Mouse (Mus musculus) retina, adult 2 months (tissue): Measurements from ENCODE around the gene Olfr905.

Experiments
- DNase-seq: peaks from one replicate; pipeline ENCODE4 v3.0.0-alpha.2; 2012; ENCODE audit warnings: low read depth, low spot score

Gene Olfr905

DNA sequence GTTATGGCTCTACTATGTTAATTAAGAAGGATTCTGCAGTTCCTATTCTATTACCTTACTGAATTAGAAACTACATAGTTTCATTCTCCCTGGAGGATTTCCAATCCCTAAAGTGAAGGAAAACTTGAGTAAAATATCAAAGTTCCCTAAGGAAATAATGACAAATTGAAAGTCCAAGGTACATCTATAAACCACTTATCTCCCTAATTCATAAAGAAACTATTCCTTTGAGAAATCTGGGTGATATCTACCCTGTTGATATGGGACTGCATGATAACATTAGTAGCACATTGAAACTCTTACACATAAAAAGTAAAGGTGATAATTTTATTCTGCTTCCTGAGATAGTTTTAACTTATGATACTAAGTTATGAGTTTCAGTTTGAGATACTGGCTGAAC lies at the start of gene Olfr905:
Gene Olfr905, plus strand, starts transcription at position 301 of the 400 bp plus-strand sequence.
- no peak for DNase-seq

DNA sequence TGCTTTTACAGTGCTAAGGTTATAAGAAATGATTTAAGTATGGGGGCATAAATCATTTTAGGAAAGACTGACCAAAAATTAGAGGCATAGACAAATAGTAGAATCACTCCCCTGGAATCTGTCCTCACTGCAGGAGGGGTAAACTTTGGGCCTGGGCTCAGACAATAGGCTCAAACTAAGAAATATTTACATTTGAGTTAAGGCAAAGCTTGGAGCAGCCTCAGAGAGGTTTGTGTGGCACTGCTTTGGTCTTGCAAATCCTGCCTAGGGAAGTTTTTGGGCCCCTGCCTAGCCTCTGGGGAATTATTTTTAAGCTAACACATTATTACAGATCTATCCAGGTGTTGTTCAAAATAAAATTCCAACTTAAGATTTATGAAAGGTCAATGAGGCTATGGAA lies 47.1 kb upstream of the Olfr905 start:
- DNase-seq: no peak

DNA sequence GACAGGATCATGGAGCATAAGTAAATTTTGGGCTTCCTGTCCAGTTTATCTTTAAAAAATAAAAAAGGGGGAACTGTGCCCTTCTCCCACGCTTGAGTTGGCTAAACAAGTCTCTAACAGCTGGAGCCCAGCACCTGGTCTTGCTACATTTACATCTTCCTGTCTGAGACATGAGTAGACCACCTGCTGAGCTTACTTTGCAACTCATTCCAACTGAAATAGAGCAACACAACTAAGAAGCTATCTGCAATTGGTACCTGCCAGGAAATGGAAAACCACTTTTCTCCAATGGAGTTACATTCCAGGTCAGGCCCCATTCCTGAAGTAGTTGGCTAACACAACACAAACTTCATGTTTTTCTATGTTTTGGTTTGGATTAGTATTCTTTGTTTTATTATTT lies 43.9 kb upstream of the Olfr905 start:
- no peak for DNase-seq

DNA sequence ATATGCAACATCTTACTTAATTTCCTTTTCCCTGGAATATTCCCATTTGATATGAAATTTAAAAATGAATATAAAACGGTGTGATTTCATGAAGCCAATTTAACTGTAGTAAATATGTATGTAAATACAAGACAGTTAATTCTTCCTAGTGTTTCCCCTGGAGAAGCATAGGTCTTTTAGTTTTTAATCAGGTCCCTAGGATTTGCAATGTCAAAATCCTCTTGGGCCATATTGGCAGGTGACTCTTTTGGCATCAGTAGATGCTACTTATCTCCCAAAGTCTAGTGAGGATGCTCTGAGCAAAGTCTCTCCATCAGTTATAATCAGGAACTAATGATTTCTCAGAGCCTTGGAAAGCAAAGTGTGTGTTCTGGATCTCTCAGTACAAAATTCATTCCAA lies 41.8 kb upstream of the Olfr905 start, which contains the start of gene Olfr901:
Gene Olfr901, plus strand, starts transcription at position 301 of the 400 bp plus-strand sequence.
- DNase-seq: no peak

DNA sequence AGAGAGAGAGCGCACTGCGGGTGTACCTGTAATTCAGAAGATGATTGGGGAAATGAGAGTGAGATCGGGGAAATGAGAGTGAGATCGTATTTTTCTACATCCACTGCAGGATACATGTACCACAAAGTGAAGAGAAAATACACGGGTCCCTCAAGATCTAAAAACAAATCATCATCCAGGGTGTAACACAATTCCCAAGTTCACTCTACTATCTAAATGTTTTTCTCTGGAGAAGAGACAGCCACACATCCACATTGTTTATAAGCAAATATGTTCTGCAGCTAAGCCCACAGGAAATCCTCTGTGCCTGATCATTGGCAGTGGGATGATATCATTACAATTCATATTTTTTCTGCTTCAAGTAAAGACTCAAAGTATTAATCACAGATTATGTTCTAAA lies 23.6 kb upstream of the Olfr905 start, which contains the start of gene Olfr902:
Gene Olfr902, plus strand, starts transcription at position 301 of the 400 bp plus-strand sequence.
- DNase-seq: no peak

DNA sequence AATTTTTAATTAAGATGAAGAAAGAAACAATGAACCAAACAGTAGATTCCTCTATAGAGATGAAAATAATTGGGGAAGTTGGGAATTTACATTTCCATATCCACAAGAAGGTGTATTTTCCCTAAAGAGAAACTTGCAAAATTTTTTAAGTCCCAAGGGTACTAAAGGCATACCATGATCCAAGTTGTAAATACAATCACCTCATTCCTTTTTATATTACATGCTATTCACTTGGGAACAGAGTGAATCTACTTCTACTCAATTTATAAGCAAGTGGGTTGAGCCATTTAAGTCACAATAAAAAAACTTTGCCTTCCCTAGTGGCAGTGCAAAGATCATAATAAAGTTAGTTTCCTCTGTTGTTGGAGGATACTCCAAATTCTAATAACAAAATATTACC lies 8.1 kb upstream of the Olfr905 start, which contains the start of gene Olfr904:
Gene Olfr904, plus strand, starts transcription at position 301 of the 400 bp plus-strand sequence.
- no peak for DNase-seq

DNA sequence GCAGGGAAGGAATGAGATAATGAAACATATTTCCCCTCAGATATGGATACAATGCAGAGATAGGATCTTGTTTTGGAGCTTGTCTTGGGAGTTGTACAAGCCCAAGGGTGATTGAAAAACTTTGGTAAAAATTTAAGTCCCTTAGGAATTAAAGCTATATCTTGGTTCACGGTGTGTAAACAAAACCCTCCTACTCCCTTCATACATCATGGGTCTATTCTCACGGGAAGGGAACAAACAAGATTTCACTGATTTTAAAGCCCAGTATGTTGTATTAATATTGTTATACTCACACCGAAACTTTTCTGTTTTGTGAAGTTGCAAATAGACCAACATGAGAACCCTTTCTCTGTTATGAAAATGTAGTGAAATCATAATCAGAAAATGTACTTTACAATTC lies 15.9 kb downstream of the Olfr905 start, which contains the start of gene Olfr906:
Gene Olfr906, plus strand, starts transcription at position 301 of the 400 bp plus-strand sequence.
- DNase-seq: no peak

DNA sequence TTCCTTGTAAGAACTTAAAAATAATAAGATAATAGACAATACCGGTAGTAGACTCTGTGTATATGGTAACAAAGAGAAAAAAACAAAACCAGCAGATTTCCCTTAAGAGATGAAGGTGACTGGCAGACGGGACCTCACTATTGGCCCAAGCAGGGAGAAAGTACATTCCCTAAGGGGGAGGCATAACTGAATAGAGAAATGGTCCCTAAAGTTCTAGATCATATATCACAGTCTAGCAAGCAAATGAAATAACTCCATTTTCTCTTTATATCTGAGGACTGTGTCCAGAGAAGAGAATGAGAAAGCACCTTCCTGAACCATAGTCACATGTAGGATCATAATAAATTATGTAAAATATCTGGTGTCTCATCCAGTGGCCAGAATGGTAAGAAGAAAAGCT lies 24.6 kb downstream of the Olfr905 start, which contains the start of gene Olfr907:
Gene Olfr907, plus strand, starts transcription at position 301 of the 400 bp plus-strand sequence.
- no peak for DNase-seq

DNA sequence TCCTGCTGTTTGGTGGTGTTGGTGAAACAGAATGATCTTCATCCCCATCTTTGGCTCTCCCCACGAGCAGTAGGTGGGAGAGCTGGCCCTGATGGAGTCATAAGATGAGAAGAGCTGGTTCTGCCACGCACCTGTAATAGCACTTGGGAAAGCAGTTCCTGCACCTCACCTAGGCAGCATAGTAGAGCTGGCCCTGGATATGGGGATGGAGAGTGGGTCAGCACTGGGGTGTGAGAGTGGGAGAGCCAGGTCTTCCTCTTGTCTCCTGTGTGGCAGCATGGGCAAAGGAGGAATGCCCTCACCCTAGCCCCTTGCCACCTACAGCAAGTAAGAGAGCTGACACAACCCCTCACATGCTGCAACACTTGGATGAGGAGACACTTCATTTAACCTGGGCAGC lies 41.4 kb downstream of the Olfr905 start:
- DNase-seq: no peak

DNA sequence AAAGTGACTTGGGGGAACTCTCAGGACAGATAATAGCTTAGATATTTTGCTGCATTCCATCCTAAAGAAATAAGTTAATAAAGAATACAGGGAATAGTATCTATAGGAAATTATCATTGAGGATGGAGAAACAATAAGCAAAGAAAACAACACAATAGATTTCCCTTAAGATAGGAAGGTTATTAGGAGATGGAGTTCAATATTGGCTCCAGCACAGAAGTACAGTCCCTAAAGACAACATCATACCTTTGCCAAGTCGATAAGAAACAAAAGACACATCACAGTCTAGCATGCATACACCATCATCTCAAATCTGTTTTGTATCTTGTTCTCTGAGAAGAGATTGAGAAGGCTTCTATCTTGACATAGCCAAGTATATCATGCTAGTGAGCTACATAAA lies 50.4 kb downstream of the Olfr905 start, which contains the start of gene Olfr911-ps1:
Gene Olfr911-ps1, plus strand, starts transcription at position 301 of the 400 bp plus-strand sequence.
- no peak for DNase-seq
